Mouse (Mus musculus): ENCODE results near the gene Pif1. TPM values are rescaled to one million over a fixed set of nuclear protein-coding genes. Genes with fewer than 3 reads are reported as not detected.

Gene Pif1
- total RNA-seq, 2 experiments from 2014 or later, result 3.0 TPM

- no peak for DNase-seq (ENCODE audit: low spot score in 2 of 2)
These were observed 48.8 kb downstream of the Pif1 start for GRCm38 (mm10) chr9:65635766-65636165.

GRCm38 (mm10) chr9:65636926-65637325 lies 50.0 kb downstream of the Pif1 start:
- no peak for DNase-seq (ENCODE audit: low spot score in 2 of 2)

- no peak for DNase-seq (ENCODE audit: low spot score in 2 of 2)
These were observed 52.1 kb downstream of the Pif1 start for GRCm38 (mm10) chr9:65639065-65639464.

GRCm38 (mm10) chr9:65640838-65641410 lies 54.0 kb downstream of the Pif1 start:
- no peak for DNase-seq (ENCODE audit: low spot score in 2 of 2)

- DNase-seq (ENCODE audit: low spot score in 2 of 2), result no peak
These were observed 54.6 kb downstream of the Pif1 start for GRCm38 (mm10) chr9:65641446-65642052.

- no peak for DNase-seq (ENCODE audit: low spot score in 2 of 2)
These were observed 55.6 kb downstream of the Pif1 start for GRCm38 (mm10) chr9:65642546-65642945.

GRCm38 (mm10) chr9:65644960-65645359 lies 58.0 kb downstream of the Pif1 start:
- no peak for DNase-seq (ENCODE audit: low spot score in 2 of 2)

Other genes starting within 250 kb of the Pif1 start
- gene Pdcd7, start 241.1 kb upstream of the Pif1 start, total RNA-seq (2021), result 10 to 100 TPM; 14.0 to 14.5 TPM
- gene Ubap1l, start 226.1 kb upstream of the Pif1 start, total RNA-seq (2021), result under 1 TPM; 0.44 to 0.66 TPM
- gene Kbtbd13, start 195.5 kb upstream of the Pif1 start, total RNA-seq (2021), result 10 to 100 TPM; 10.2 to 10.6 TPM
- gene Rasl12, start 188.7 kb upstream of the Pif1 start, total RNA-seq (2021), result 1 to 10 TPM; 8.7 to 9.2 TPM
- gene Slc51b, start 164.2 kb upstream of the Pif1 start, total RNA-seq (2021), result not detected
- 10 to 100 TPM in 1 of 2 experiments, 1 to 10 TPM in 1; 9.5 to 10.3 TPM for gene Mtfmt, start 151.4 kb upstream of the Pif1 start, total RNA-seq (2021)
- gene Spg21, start 126.2 kb upstream of the Pif1 start, total RNA-seq (2021), result 10 to 100 TPM; 72.6 to 85.4 TPM
- not detected for gene Ankdd1a, start 67.0 kb upstream of the Pif1 start, total RNA-seq (2021)
- gene Plekho2, start 7.1 kb upstream of the Pif1 start, total RNA-seq (2021), result 10 to 100 TPM; 23.6 to 26.0 TPM
- gene Rbpms2, start 42.5 kb downstream of the Pif1 start, total RNA-seq (2021), result 1 to 10 TPM; 5.1 to 5.6 TPM
- 100 to 1,000 TPM; 232 to 238 TPM for gene Oaz2, start 80.8 kb downstream of the Pif1 start, total RNA-seq (2021)
- gene Zfp609, start 240.4 kb downstream of the Pif1 start, total RNA-seq (2021), result 10 to 100 TPM; 34.1 to 39.0 TPM